Mouse (Mus musculus): ENCODE results near the gene Ddias. TPM values are rescaled to one million over a fixed set of nuclear protein-coding genes. Genes with fewer than 3 reads are reported as not detected.
"Not testable (repeated sequence)": the region's sequence is repeated elsewhere in the genome, so short reads cannot be mapped to it uniquely, and the experiment has no call there.

The Ddias gene
- polyA plus RNA-seq (2012; rRNA removed): 0.40 and 0.44 TPM in 2 replicates

GRCm38 (mm10) chr7:92874116-92874675 lies at the start of gene Ddias, which contains the start of gene Prcp:
TSS of gene Ddias (minus strand) at chr7:92874247.
TSS of gene Prcp (plus strand) at chr7:92874470.
- DNase-seq (ENCODE audit: extremely low spot score in 1 of 2, low spot score in 1 of 2): peak; percentile 70 to 94

DNA sequence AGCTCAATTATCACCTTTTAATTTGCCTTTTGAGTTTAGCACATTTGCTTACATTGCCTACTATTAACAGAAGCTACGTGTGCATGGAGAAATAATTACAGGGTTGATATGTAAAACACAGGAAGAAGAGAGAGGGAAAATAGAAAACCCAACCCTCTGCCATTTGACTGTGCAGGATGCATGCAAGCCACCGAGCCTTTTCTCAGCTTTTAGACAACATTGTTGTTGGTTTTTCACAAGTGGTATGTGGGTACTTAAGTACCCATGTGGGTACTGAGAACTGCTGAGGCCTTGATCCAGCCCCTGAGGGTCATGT lies 46.8 kb upstream of the Ddias start:
- DNase-seq (ENCODE audit: extremely low spot score in 1 of 2, low spot score in 1 of 2): no peak

GRCm38 (mm10) chr7:92920172-92920856 lies 46.3 kb upstream of the Ddias start:
- no peak for DNase-seq (ENCODE audit: extremely low spot score in 1 of 2, low spot score in 1 of 2)

DNA sequence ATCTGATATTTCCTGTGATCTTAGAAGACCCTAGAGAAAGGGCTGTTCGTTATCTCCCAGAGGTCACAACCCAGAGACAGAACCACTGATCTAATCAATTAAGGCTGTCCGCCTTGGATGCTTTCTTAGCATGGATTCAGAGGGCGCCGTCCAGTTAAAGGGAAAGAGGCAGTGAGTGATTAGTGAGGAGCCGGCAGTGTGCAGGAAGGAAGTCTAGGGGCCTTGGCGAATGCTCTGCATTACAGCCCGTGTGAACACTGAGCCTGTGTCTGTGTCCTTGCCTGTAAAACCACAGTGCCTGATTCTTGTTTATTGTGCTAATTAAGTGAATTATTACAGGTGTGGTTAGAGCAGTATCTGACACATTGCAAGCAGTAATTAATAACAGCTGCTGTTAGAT lies 30.2 kb upstream of the Ddias start:
- not testable (repeated sequence) for DNase-seq (ENCODE audit: extremely low spot score in 1 of 2, low spot score in 1 of 2)

DNA sequence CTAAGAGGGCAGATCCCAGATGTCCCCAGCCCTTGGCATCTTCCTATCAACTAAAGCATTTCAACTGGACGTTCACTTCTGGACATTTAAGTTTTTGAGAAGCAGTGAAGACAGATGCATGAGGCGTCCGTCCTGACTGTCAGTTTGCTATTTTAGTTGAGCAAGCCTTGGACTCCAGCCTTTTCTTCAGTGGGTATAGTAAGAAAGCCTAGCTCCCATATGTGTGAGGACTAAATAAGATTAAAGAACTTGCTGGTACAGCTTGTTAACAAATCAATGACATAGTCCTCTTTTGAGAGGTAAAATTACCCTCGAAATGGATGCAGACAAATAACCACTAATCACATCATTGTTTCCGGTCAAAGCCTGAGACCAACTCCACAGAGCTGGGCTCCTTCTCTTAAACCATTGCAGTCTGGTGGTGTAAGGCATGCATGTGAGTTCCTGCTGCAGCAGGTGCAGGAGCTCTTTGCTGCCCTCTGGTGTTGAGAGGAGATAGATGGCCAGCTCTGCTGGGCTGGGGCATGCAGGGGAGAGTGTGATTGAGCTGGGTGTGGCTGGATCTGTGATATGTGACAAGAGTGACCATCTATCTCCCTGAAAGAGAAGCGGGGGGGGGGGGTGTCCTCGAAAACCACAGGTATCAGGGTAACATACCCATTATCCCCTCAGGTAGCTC lies 29.5 kb upstream of the Ddias start:
- peak in 1 of 2 experiments; percentile 82 for DNase-seq (ENCODE audit: extremely low spot score in 1 of 2, low spot score in 1 of 2)

- DNase-seq (ENCODE audit: extremely low spot score in 1 of 2, low spot score in 1 of 2): peak in 1 of 2 experiments; percentile 54
Measured at GRCm38 (mm10) chr7:92897021-92897420, 23.0 kb upstream of the Ddias start.

DNA sequence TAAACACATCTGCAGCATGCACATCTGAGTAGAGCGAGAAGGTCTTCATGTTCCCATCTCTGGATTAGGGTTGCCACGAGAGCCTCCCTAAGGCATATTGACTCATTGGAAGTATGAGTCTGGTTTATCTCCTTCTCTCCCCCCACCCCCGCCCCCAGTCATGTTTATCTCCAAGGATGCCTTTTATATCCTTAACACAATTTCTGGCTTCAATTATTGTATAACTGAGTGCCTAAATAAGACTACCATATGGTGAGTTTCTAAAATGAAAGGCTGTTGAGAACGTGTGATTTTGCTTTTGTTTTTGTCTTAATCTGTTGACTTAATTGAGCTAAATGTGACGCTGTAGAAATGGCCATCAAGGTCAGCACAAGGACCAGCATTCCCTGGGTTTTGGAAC lies 22.0 kb upstream of the Ddias start:
- no peak for DNase-seq (ENCODE audit: extremely low spot score in 1 of 2, low spot score in 1 of 2)

DNA sequence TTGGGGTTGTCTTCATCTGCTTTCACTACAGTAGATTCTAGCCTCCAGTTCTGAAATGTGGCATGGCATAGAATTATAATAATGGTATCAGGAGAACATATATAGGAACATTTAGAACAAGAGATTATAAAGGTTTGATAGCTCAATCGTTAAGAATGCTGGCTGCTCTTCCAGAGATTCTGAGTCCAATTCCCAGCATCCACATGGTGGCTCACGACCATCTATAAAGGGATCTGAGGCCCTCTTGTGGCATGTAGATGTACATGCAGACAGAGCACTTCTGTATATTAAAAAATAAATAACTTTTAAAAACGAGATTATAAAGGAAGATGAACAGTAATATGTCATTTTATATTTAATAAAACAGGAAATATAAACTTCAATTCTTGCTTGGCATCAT lies 19.4 kb upstream of the Ddias start:
- DNase-seq (ENCODE audit: extremely low spot score in 1 of 2, low spot score in 1 of 2): no peak

GRCm38 (mm10) chr7:92890618-92891230 lies 16.7 kb upstream of the Ddias start:
- no peak for DNase-seq (ENCODE audit: extremely low spot score in 1 of 2, low spot score in 1 of 2)

- DNase-seq (ENCODE audit: extremely low spot score in 1 of 2, low spot score in 1 of 2): no peak
Measured at GRCm38 (mm10) chr7:92890211-92890610, 16.2 kb upstream of the Ddias start.

DNA sequence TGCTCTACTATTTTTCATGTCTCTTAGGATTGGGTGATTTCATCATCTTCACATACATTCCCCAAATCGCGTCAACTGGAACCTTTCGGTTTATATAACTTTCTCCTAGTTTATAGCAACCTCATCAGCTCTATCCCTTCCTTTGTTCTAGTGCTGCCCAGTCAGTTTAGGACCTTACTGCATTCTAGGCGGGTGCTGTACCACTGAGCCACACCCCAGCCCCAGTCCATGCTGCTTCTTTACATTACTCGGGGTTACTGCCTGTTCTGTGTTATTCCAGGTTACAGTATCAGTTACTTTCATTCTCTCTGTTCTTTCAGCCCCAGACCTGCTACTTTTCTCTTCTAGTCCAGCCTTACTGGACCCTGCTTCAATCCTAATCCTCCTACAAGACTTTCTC lies 13.2 kb upstream of the Ddias start:
- no peak for DNase-seq (ENCODE audit: extremely low spot score in 1 of 2, low spot score in 1 of 2)

DNA sequence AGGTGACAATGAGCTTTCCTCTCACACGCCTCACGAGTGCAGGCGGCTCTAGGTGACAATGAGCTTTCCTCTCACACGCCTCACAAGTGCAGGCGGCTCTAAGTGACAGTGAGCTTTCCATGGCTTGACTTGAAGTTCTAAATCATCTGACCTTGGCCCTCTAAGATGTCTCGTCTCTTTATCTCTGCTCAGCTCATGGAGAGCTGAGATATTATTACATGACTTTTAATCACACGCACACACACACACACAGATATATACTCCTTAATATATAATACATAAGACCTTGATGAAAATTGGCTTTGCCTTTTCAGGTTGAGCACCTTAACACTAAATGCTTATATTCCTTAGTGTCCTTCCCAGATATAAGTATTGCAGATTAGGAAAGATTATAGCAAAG lies 12.8 kb upstream of the Ddias start:
- no peak for DNase-seq (ENCODE audit: extremely low spot score in 1 of 2, low spot score in 1 of 2)

GRCm38 (mm10) chr7:92884998-92885660 lies 11.1 kb upstream of the Ddias start:
- DNase-seq (ENCODE audit: extremely low spot score in 1 of 2, low spot score in 1 of 2): no peak

- no peak for DNase-seq (ENCODE audit: extremely low spot score in 1 of 2, low spot score in 1 of 2)
Measured at GRCm38 (mm10) chr7:92883850-92884716, 10.0 kb upstream of the Ddias start.

GRCm38 (mm10) chr7:92878575-92879285 lies 4.7 kb upstream of the Ddias start:
- DNase-seq (ENCODE audit: extremely low spot score in 1 of 2, low spot score in 1 of 2): no peak

GRCm38 (mm10) chr7:92876538-92876937 lies 2.5 kb upstream of the Ddias start:
- DNase-seq (ENCODE audit: extremely low spot score in 1 of 2, low spot score in 1 of 2): peak in 1 of 2 experiments; percentile 14

- DNase-seq (ENCODE audit: extremely low spot score in 1 of 2, low spot score in 1 of 2): no peak
Measured at GRCm38 (mm10) chr7:92876066-92876465, 2.0 kb upstream of the Ddias start.

GRCm38 (mm10) chr7:92874761-92875408 lies 838 bp upstream of the Ddias start:
- DNase-seq (ENCODE audit: extremely low spot score in 1 of 2, low spot score in 1 of 2): peak; percentile 83 to 89

- no peak for DNase-seq (ENCODE audit: extremely low spot score in 1 of 2, low spot score in 1 of 2)
Measured at GRCm38 (mm10) chr7:92871596-92871995, 2.5 kb downstream of the Ddias start.
